Mouse (Mus musculus) olfactory bulb, adult 2 months (tissue): Measurements from ENCODE around the gene Prdx4. TPM values are rescaled to one million over a fixed set of nuclear protein-coding genes. Genes with fewer than 3 reads are reported as not detected.
"Not testable (repeated sequence)": the region's sequence is repeated elsewhere in the genome, so short reads cannot be mapped to it uniquely, and the experiment has no call there.

Experiments
- H3K27ac ChIP-seq: fragments of 200-500 bp; 2 replicates; pipeline ENCODE4 v1.5.1; 2012; ENCODE audit warnings: low read depth, low read length; ENCODE audit not compliant: insufficient read depth
- H3K4me1 ChIP-seq: fragments of 200-500 bp; 2 replicates; pipeline ENCODE4 v1.6.1; 2012; ENCODE audit warnings: low read length; ENCODE audit not compliant: control insufficient read depth, insufficient read depth
- H3K4me3 ChIP-seq: fragments of 200-500 bp; 2 replicates; pipeline ENCODE4 v1.5.1; 2012; ENCODE audit warnings: mild to moderate bottlenecking, low read depth, low read length, moderate library complexity; ENCODE audit not compliant: insufficient read depth
- CTCF ChIP-seq: fragments of 200-500 bp; IDR thresholded peaks from 2 replicates; pipeline ENCODE4 v1.5.1; 2012; ENCODE audit warnings: low read depth, mild to moderate bottlenecking, low read length, moderate library complexity; ENCODE audit not compliant: insufficient read depth
- POLR2A ChIP-seq: fragments of 200-500 bp; IDR thresholded peaks from 2 replicates; pipeline ENCODE4 v1.6.1; 2012; ENCODE audit warnings: mild to moderate bottlenecking, low read depth, low read length, moderate library complexity; ENCODE audit not compliant: insufficient read depth
- WGBS: fragments of 180-500 bp; shearing (Covaris S2); methylation state at CpG from one replicate; pipeline ENCODE4 v1.1.7; 2018; 5-methylcytosine and 5-hydroxymethylcytosine counted together
- polyA plus RNA-seq: library from polyadenylated mRNA; stranded (reverse); fragments of >200 nt; gene quantifications from 2 replicates; pipeline ENCODE4 v1.2.4, GENCODE M21; 2012; ENCODE audit warnings: low replicate concordance; ENCODE audit not compliant: missing spikeins, insufficient read depth, insufficient read length

The Prdx4 gene
- not detected in 2 replicates for polyA plus RNA-seq

GRCm38 (mm10) chrX:155340654-155341053 lies at the start of gene Prdx4:
TSS of gene Prdx4 (minus strand) at chrX:155340754.
- no peak within 1 kb of the TSS for H3K27ac ChIP-seq
- 0 out of 2 replicates have a peak, but pooled peaks cover 3% of the 10 kb centered on the region for H3K4me1 ChIP-seq
- TF ChIP-seq POLR2A (no peak), CTCF (no peak)
- H3K4me3 ChIP-seq = no peak within 1 kb of the TSS

GRCm38 (mm10) chrX:155376538-155376937 lies 36.0 kb upstream of the Prdx4 start:
- TF ChIP-seq CTCF = no peak
- no peak for TF ChIP-seq POLR2A
- 26% methylated on average over 2 of the region's 2 CpGs for WGBS
- Histone ChIP-seq H3K27ac (no peak overlapping the region), H3K4me3 (no peak overlapping the region), H3K4me1 (no peaks in the 10 kb centered on the region)

- Histone ChIP-seq H3K4me3 (no peak overlapping the region), H3K4me1 (no peaks in the 10 kb centered on the region), H3K27ac (no peak overlapping the region)
- 29% methylated on average over 1 of the region's 1 CpGs for WGBS
- TF ChIP-seq CTCF (no peak), POLR2A (no peak)
Observed at GRCm38 (mm10) chrX:155375458-155375857, 34.9 kb upstream of the Prdx4 start.

GRCm38 (mm10) chrX:155370110-155370509 lies 29.6 kb upstream of the Prdx4 start:
- 74% methylated on average over 3 of the region's 3 CpGs for WGBS

GRCm38 (mm10) chrX:155365095-155365494 lies 24.5 kb upstream of the Prdx4 start:
- TF ChIP-seq POLR2A (no peak), CTCF (no peak)
- H3K4me1 ChIP-seq = no peaks in the 10 kb centered on the region
- 56% methylated on average over 2 of the region's 2 CpGs for WGBS

More at GRCm38 (mm10) chrX:155370110-155370509, 29.6 kb upstream of the Prdx4 start:
- H3K4me1 ChIP-seq, H3K27ac ChIP-seq, H3K4me3 ChIP-seq: not testable (repeated sequence)

GRCm38 (mm10) chrX:155346249-155346648 lies 5.7 kb upstream of the Prdx4 start:
- WGBS = 93% methylated on average over 2 of the region's 2 CpGs
- TF ChIP-seq POLR2A = no peak
- TF ChIP-seq CTCF = no peak
- Histone ChIP-seq H3K27ac (no peak overlapping the region), H3K4me3 (no peak overlapping the region), H3K4me1 (no peaks in the 10 kb centered on the region)

More at GRCm38 (mm10) chrX:155365095-155365494, 24.5 kb upstream of the Prdx4 start:
- no peak overlapping the region for H3K4me3 ChIP-seq
- no peak overlapping the region for H3K27ac ChIP-seq

GRCm38 (mm10) chrX:155337905-155338721 lies 2.4 kb downstream of the Prdx4 start:
- Histone ChIP-seq H3K4me1 (0 out of 2 replicates have a peak, but pooled peaks cover 3% of the 10 kb centered on the region), H3K27ac (no peak overlapping the region), H3K4me3 (peak overlapping the region; percentile 94)
- no peak for TF ChIP-seq CTCF
- no peak for TF ChIP-seq POLR2A
- 18% methylated on average over 49 of the region's 49 CpGs for WGBS

- TF ChIP-seq POLR2A = no peak
- no peak for TF ChIP-seq CTCF
- peak overlapping the region; percentile 94 for H3K4me3 ChIP-seq
- WGBS = 11% methylated on average over 7 of the region's 7 CpGs
- no peak overlapping the region for H3K27ac ChIP-seq
- 0 out of 2 replicates have a peak, but pooled peaks cover 3% of the 10 kb centered on the region for H3K4me1 ChIP-seq
Observed at GRCm38 (mm10) chrX:155337567-155337904, 3.0 kb downstream of the Prdx4 start.

GRCm38 (mm10) chrX:155318005-155318404 lies 22.5 kb downstream of the Prdx4 start:
- no peak overlapping the region for H3K4me3 ChIP-seq
- TF ChIP-seq CTCF = no peak
- no peak for TF ChIP-seq POLR2A
- no peak overlapping the region for H3K27ac ChIP-seq
- WGBS = 32% methylated on average over 4 of the region's 4 CpGs
- no peaks in the 10 kb centered on the region for H3K4me1 ChIP-seq

- 98% methylated on average over 2 of the region's 2 CpGs for WGBS
- H3K27ac ChIP-seq = no peak overlapping the region
- no peak overlapping the region for H3K4me3 ChIP-seq
- H3K4me1 ChIP-seq = no peaks in the 10 kb centered on the region
- no peak for TF ChIP-seq POLR2A
- TF ChIP-seq CTCF = no peak
Observed at GRCm38 (mm10) chrX:155306390-155306789, 34.2 kb downstream of the Prdx4 start.
